Mouse (Mus musculus) myocyte (in vitro differentiated cells): ENCODE results near the gene Jazf1.

Experiments
- POLR2A ChIP-seq: IDR thresholded peaks from one replicate; pipeline ENCODE4 v1.6.1; 2011; ENCODE audit warnings: low read depth, mild to moderate bottlenecking, control low read depth, moderate library complexity; ENCODE audit not compliant: insufficient read length
- POLR2AphosphoS2 ChIP-seq: IDR thresholded peaks from one replicate; pipeline ENCODE4 v1.6.1; 2011; ENCODE audit warnings: low read depth, control low read depth; ENCODE audit not compliant: insufficient read length
- USF1 ChIP-seq: IDR thresholded peaks from one replicate; pipeline ENCODE4 v1.6.1; 2011; ENCODE audit warnings: low read depth, mild to moderate bottlenecking, control low read depth, moderate library complexity

GRCm38 (mm10) chr6:52968346-52968891, 100.0 kb downstream of the Jazf1 start:
- no peak for TF ChIP-seq POLR2A
- no peak for TF ChIP-seq USF1
- TF ChIP-seq POLR2AphosphoS2, result no peak
